Mouse (Mus musculus) liver, embryonic 14.5 days (tissue): ENCODE measurements around the gene Ankrd13b. TPM values are rescaled to one million over a fixed set of nuclear protein-coding genes. Genes with fewer than 3 reads are reported as not detected.

Source experiments
- ATAC-seq: fragments of 200-750 bp; cut with Nextera tagmentation; 2 replicates; pipeline ENCODE4 v1.8.0; 2017; ENCODE audit warnings: moderate number of reproducible peaks, mild to moderate bottlenecking, moderate library complexity; ENCODE audit not compliant: insufficient read depth
- DNase-seq, 3 experiments: peaks; one replicate each; pipeline ENCODE4 v3.0.0-alpha.2; 2012 to 2013; ENCODE audit warnings: low read depth in 3 of 3, low spot score in 3 of 3
- H3K27ac ChIP-seq: fragments of 300-500 bp; sonication (generic); 2 replicates; pipeline ENCODE4 v1.5.1; 2014; ENCODE audit warnings: moderate library complexity, mild to moderate bottlenecking, control low read depth, inconsistent platforms
- H3K27me3 ChIP-seq: fragments of 300-500 bp; sonication (generic); 2 replicates; pipeline ENCODE4 v1.6.1; 2014; ENCODE audit warnings: mild to moderate bottlenecking, low read length, moderate library complexity; ENCODE audit not compliant: control insufficient read depth, insufficient read depth
- H3K36me3 ChIP-seq: fragments of 300-500 bp; sonication (generic); replicated peaks from 2 replicates; pipeline ENCODE4 v1.6.1; 2014; ENCODE audit warnings: low read depth; ENCODE audit not compliant: control insufficient read depth, insufficient read depth
- H3K4me1 ChIP-seq, 2 experiments: fragments of 200-500 bp in 1 of 2; fragments of 300-500 bp in 1 of 2; sonication (generic) in 1 of 2; replicated peaks; 2 replicates each; pipeline ENCODE4 v1.6.1; 2012 to 2014; ENCODE audit warnings: antibody characterized with exemption in 1 of 2, inconsistent platforms in 1 of 2, low read length in 1 of 2; ENCODE audit not compliant: control insufficient read depth in 2 of 2, insufficient read depth in 2 of 2
- H3K4me2 ChIP-seq: fragments of 300-500 bp; sonication (generic); 2 replicates; pipeline ENCODE4 v1.6.1; 2014; ENCODE audit warnings: low read depth, mild to moderate bottlenecking, control low read depth, moderate library complexity
- H3K4me3 ChIP-seq, 2 experiments: fragments of 200-500 bp in 1 of 2; fragments of 300-500 bp in 1 of 2; sonication (generic) in 1 of 2; 2 replicates each; pipeline ENCODE4 v1.5.1; 2012 to 2014; ENCODE audit warnings: low read depth in 2 of 2, low read length in 2 of 2, mild to moderate bottlenecking in 2 of 2, control low read depth in 1 of 2, inconsistent platforms in 1 of 2, moderate library complexity in 1 of 2; ENCODE audit not compliant: insufficient read depth in 1 of 2
- H3K9ac ChIP-seq: fragments of 300-500 bp; sonication (generic); replicated peaks from 2 replicates; pipeline ENCODE4 v1.6.1; 2014; ENCODE audit warnings: mild to moderate bottlenecking, control low read depth, moderate library complexity
- H3K9me3 ChIP-seq: fragments of 300-500 bp; sonication (generic); 2 replicates; pipeline ENCODE4 v1.6.1; 2016; ENCODE audit warnings: low read length, mixed read lengths; ENCODE audit not compliant: control insufficient read depth
- CTCF ChIP-seq: IDR thresholded peaks from 2 replicates; pipeline ENCODE4 v1.5.1; 2016; ENCODE audit warnings: antibody characterized with exemption, low read depth, control low read depth
- EP300 ChIP-seq: IDR thresholded peaks from 2 replicates; pipeline ENCODE4 v1.6.1; 2016; ENCODE audit warnings: antibody characterized with exemption, low read depth
- WGBS: fragments of 180-500 bp; shearing (Covaris S2); extraction: QIAGEN DNeasy Blood & Tissue Kit; methylation state at CpG from one replicate; pipeline ENCODE4 v1.1.7; 2014; ENCODE audit not compliant: insufficient replicate concordance; 5-methylcytosine and 5-hydroxymethylcytosine counted together
- polyA plus RNA-seq, 2 experiments: library from polyadenylated mRNA; depleted of rRNA in 1 of 2; stranded (reverse) in 1 of 2; unstranded in 1 of 2; fragments of >200 nt; fragmentation: Nextera tagmentation in 1 of 2; extraction: Ambion mirVana in 1 of 2; gene quantifications; 2 replicates each; pipeline versions ENCODE4 v1.2.1 to v1.2.3; 2012 to 2014

Ankrd13b gene
- polyA plus RNA-seq, 2 experiments: 0.67 to 4.1 TPM

DNA sequence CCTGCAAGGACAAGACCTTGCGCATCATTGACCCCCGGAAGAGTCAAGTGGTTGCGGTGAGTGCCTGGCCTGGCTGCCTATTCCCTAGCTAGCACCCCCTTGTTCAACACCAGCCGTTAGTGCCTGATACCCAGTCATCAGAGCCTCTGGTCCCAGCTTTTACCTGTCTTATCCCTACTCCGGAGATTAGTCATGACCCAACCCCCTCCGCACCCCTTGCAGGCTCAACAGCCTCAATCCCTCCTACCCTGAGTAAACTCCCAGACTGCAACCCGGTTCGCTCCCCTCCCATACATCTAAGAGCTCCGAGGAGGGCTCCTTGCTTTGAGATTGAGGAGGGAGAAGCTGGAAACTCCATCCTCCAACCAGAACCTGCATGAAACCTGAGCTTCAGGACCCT lies 22.9 kb downstream of the Ankrd13b start:
- Histone ChIP-seq H3K27me3 (peaks cover 45% of the 10 kb centered on the region), H3K4me1 (no peaks in the 10 kb centered on the region), H3K36me3 (no peaks in the 10 kb centered on the region), H3K9ac (no peak overlapping the region), H3K4me2 (no peak overlapping the region), H3K9me3 (no peaks in the 10 kb centered on the region), H3K4me3 (no peak overlapping the region), H3K27ac (no peak overlapping the region)
- 36% methylated on average over 9 of the region's 9 CpGs for WGBS
- no peak for DNase-seq
- ATAC-seq: no peak
- TF ChIP-seq EP300 (no peak), CTCF (no peak)

GRCm38 (mm10) chr11:77465111-77465510 lies 24.4 kb downstream of the Ankrd13b start:
- TF ChIP-seq CTCF (no peak), EP300 (no peak)
- no peak overlapping the region for H3K9ac ChIP-seq
- H3K4me1 ChIP-seq: no peaks in the 10 kb centered on the region
- H3K36me3 ChIP-seq: no peaks in the 10 kb centered on the region
- 63% methylated on average over 3 of the region's 3 CpGs for WGBS
- no peak overlapping the region for H3K4me3 ChIP-seq
- no peak overlapping the region for H3K4me2 ChIP-seq
- no peaks in the 10 kb centered on the region for H3K9me3 ChIP-seq
- no peak for ATAC-seq
- H3K27me3 ChIP-seq: peaks cover 54% of the 10 kb centered on the region
- H3K27ac ChIP-seq: no peak overlapping the region
- DNase-seq: no peak

DNA sequence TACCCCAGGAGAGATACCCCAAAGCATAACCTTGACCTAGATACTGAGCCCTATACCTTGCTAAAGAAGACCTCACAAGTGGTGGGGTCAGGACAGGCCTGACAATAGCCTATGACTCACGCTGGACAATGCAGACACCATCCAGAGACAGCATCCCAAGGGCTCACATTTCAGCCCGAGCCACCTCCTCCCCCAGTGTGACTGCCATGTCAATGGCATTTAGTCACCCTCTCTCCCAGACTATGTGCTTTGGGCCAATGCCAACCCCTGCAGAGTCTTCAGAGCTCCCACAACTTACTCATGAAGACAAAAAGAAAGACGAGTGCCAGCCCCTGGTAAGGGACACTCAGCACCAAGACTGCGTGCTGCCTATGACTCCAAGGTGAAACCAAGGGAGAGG lies 24.8 kb downstream of the Ankrd13b start:
- 37% methylated on average over 4 of the region's 4 CpGs for WGBS
- DNase-seq (no peak), ATAC-seq (no peak)
- no peaks in the 10 kb centered on the region for H3K9me3 ChIP-seq
- H3K4me2 ChIP-seq: no peak overlapping the region
- H3K4me3 ChIP-seq: no peak overlapping the region
- H3K27me3 ChIP-seq: peaks cover 57% of the 10 kb centered on the region
- TF ChIP-seq EP300 (no peak), CTCF (no peak)
- no peaks in the 10 kb centered on the region for H3K36me3 ChIP-seq
- H3K4me1 ChIP-seq: no peaks in the 10 kb centered on the region
- H3K27ac ChIP-seq: no peak overlapping the region
- no peak overlapping the region for H3K9ac ChIP-seq

DNA sequence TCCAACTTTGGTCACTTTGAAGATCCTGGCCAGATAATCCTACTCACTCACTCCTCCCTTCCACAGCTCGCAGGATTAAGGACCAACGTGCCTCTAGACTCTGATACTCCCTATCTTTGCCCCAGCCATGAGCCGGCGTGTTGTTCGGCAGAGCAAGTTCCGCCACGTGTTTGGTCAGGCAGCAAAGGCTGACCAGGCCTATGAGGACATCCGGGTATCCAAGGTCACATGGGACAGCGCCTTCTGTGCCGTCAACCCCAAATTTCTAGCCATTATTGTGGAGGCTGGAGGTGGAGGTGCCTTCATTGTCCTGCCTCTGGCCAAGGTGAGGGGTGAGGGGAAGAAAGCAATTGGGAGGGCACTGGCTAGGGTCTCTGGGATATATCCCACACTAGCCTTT lies 25.7 kb downstream of the Ankrd13b start:
- no peaks in the 10 kb centered on the region for H3K36me3 ChIP-seq
- H3K9ac ChIP-seq: no peak overlapping the region
- H3K4me2 ChIP-seq: no peak overlapping the region
- no peak overlapping the region for H3K27ac ChIP-seq
- DNase-seq (no peak), ATAC-seq (no peak)
- no peaks in the 10 kb centered on the region for H3K4me1 ChIP-seq
- TF ChIP-seq CTCF (no peak), EP300 (no peak)
- peaks cover 57% of the 10 kb centered on the region for H3K27me3 ChIP-seq
- 55% methylated on average over 10 of the region's 10 CpGs for WGBS
- H3K4me3 ChIP-seq: no peak overlapping the region
- H3K9me3 ChIP-seq: no peaks in the 10 kb centered on the region

DNA sequence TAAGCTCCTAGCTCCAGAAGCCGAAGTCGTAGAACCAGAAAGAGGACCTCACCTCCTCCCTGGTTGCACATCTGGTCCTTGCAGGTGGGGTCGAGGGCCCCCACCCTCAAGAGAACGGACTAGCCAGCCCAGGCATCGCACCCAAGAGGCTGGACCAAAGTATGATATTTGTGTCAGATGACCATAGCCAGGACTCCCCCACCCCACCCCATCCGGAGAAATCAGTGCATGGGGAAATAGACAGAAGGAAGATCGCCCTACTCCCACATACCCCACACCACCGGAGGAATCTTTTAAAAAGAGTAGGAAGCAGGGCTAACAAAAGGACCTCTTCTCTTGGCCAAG lies 26.4 kb downstream of the Ankrd13b start:
- ATAC-seq: no peak
- Histone ChIP-seq H3K9me3 (no peaks in the 10 kb centered on the region), H3K36me3 (no peaks in the 10 kb centered on the region), H3K27me3 (peaks cover 57% of the 10 kb centered on the region), H3K9ac (no peak overlapping the region), H3K4me3 (peak overlapping the region in 1 of 2 experiments; percentile 54; a peak in 1 of 4 replicates), H3K27ac (no peak overlapping the region), H3K4me1 (no peaks in the 10 kb centered on the region), H3K4me2 (peak overlapping the region; percentile 72)
- WGBS: 35% methylated on average over 8 of the region's 8 CpGs
- no peak for DNase-seq
- TF ChIP-seq CTCF (no peak), EP300 (no peak)
